Mouse (Mus musculus): ENCODE data around the gene Iqcf3. TPM values are rescaled to one million over a fixed set of nuclear protein-coding genes. Genes with fewer than 3 reads are reported as not detected.
"Not testable (repeated sequence)": the region's sequence is repeated elsewhere in the genome, so short reads cannot be mapped to it uniquely, and the experiment has no call there.

The Iqcf3 gene
- not detected in 2 replicates for polyA plus RNA-seq (2011; ENCODE audit: insufficient read depth, insufficient read length, low replicate concordance, missing spikeins)

- Histone ChIP-seq H3K4me3 (replicated peaks; ENCODE audit: control insufficient read depth, low read depth, low read length) (no peak within 1 kb of the TSS), H3K4me1 (ENCODE audit: control insufficient read depth, insufficient read depth, low read length) (no peaks in the 10 kb centered on the region), H3K27ac (ENCODE audit: control insufficient read depth, insufficient read depth, low read depth, low read length, poor library complexity) (no peak within 1 kb of the TSS)
- 83% methylated on average over 5 of the region's 5 CpGs for WGBS
- TF ChIP-seq POLR2A (IDR thresholded peaks at IDR 0.05; ENCODE audit: borderline replicate concordance, control insufficient read depth, low read depth, low read length) (no peak), CTCF (IDR thresholded peaks at IDR 0.05; ENCODE audit: control insufficient read depth, insufficient read depth, low read length) (no peak)
Measured at GRCm38 (mm10) chr9:106561531-106561930, at the start of gene Iqcf3. Iqcf3 (minus strand) TSS chr9:106561631.

GRCm38 (mm10) chr9:106610727-106611126 is 49.3 kb upstream of the Iqcf3 start:
- Histone ChIP-seq H3K4me1 (ENCODE audit: control insufficient read depth, insufficient read depth, low read length) (no peaks in the 10 kb centered on the region; the same call in 1 of the 2 replicates), H3K4me3 (replicated peaks; ENCODE audit: control insufficient read depth, low read depth, low read length) (no peak overlapping the region), H3K27ac (ENCODE audit: control insufficient read depth, insufficient read depth, low read depth, low read length, poor library complexity) (no peak overlapping the region)
- 72% methylated on average over 4 of the region's 4 CpGs for WGBS
- no peak for TF ChIP-seq CTCF (IDR thresholded peaks at IDR 0.05; ENCODE audit: control insufficient read depth, insufficient read depth, low read length)
- no peak for TF ChIP-seq POLR2A (IDR thresholded peaks at IDR 0.05; ENCODE audit: borderline replicate concordance, control insufficient read depth, low read depth, low read length)

GRCm38 (mm10) chr9:106600546-106600945 is 39.1 kb upstream of the Iqcf3 start:
- no peak overlapping the region for H3K4me3 ChIP-seq (replicated peaks; ENCODE audit: control insufficient read depth, low read depth, low read length)
- no peaks in the 10 kb centered on the region for H3K4me1 ChIP-seq (ENCODE audit: control insufficient read depth, insufficient read depth, low read length)
- TF ChIP-seq POLR2A (IDR thresholded peaks at IDR 0.05; ENCODE audit: borderline replicate concordance, control insufficient read depth, low read depth, low read length) (no peak), CTCF (IDR thresholded peaks at IDR 0.05; ENCODE audit: control insufficient read depth, insufficient read depth, low read length) (peak; percentile 68)
- WGBS = 24% methylated on average over 8 of the region's 8 CpGs
- H3K27ac ChIP-seq (ENCODE audit: control insufficient read depth, insufficient read depth, low read depth, low read length, poor library complexity) = no peak overlapping the region

- 42% methylated on average over 7 of the region's 7 CpGs for WGBS
- no peak overlapping the region for H3K4me3 ChIP-seq (replicated peaks; ENCODE audit: control insufficient read depth, low read depth, low read length)
- H3K4me1 ChIP-seq (ENCODE audit: control insufficient read depth, insufficient read depth, low read length) = no peaks in the 10 kb centered on the region
Measured at GRCm38 (mm10) chr9:106598466-106598865, 37.0 kb upstream of the Iqcf3 start.

GRCm38 (mm10) chr9:106595836-106596235 is 34.4 kb upstream of the Iqcf3 start:
- H3K4me1 ChIP-seq (ENCODE audit: control insufficient read depth, insufficient read depth, low read length) = no peaks in the 10 kb centered on the region
- H3K4me3 ChIP-seq (replicated peaks; ENCODE audit: control insufficient read depth, low read depth, low read length) = no peak overlapping the region
- 76% methylated on average over 7 of the region's 7 CpGs for WGBS
- no peak overlapping the region for H3K27ac ChIP-seq (ENCODE audit: control insufficient read depth, insufficient read depth, low read depth, low read length, poor library complexity)
- no peak for TF ChIP-seq CTCF (IDR thresholded peaks at IDR 0.05; ENCODE audit: control insufficient read depth, insufficient read depth, low read length)
- TF ChIP-seq POLR2A (IDR thresholded peaks at IDR 0.05; ENCODE audit: borderline replicate concordance, control insufficient read depth, low read depth, low read length) = no peak

More at GRCm38 (mm10) chr9:106598466-106598865, 37.0 kb upstream of the Iqcf3 start:
- no peak for TF ChIP-seq POLR2A (IDR thresholded peaks at IDR 0.05; ENCODE audit: borderline replicate concordance, control insufficient read depth, low read depth, low read length)
- no peak for TF ChIP-seq CTCF (IDR thresholded peaks at IDR 0.05; ENCODE audit: control insufficient read depth, insufficient read depth, low read length)
- no peak overlapping the region for H3K27ac ChIP-seq (ENCODE audit: control insufficient read depth, insufficient read depth, low read depth, low read length, poor library complexity)

- not testable (repeated sequence) for H3K4me1 ChIP-seq (ENCODE audit: control insufficient read depth, insufficient read depth, low read length); H3K27ac ChIP-seq (ENCODE audit: control insufficient read depth, insufficient read depth, low read depth, low read length, poor library complexity); H3K4me3 ChIP-seq (replicated peaks; ENCODE audit: control insufficient read depth, low read depth, low read length)
- 33% methylated on average over 4 of the region's 4 CpGs for WGBS
Measured at GRCm38 (mm10) chr9:106595402-106595801, 34.0 kb upstream of the Iqcf3 start.

- no peak overlapping the region for H3K27ac ChIP-seq (ENCODE audit: control insufficient read depth, insufficient read depth, low read depth, low read length, poor library complexity)
- H3K4me1 ChIP-seq (ENCODE audit: control insufficient read depth, insufficient read depth, low read length) = no peaks in the 10 kb centered on the region
- TF ChIP-seq CTCF (IDR thresholded peaks at IDR 0.05; ENCODE audit: control insufficient read depth, insufficient read depth, low read length) = no peak
- TF ChIP-seq POLR2A (IDR thresholded peaks at IDR 0.05; ENCODE audit: borderline replicate concordance, control insufficient read depth, low read depth, low read length) = no peak
- no peak overlapping the region for H3K4me3 ChIP-seq (replicated peaks; ENCODE audit: control insufficient read depth, low read depth, low read length)
- 82% methylated on average over 5 of the region's 5 CpGs for WGBS
Measured at GRCm38 (mm10) chr9:106592158-106592557, 30.7 kb upstream of the Iqcf3 start.

- TF ChIP-seq POLR2A (IDR thresholded peaks at IDR 0.05; ENCODE audit: borderline replicate concordance, control insufficient read depth, low read depth, low read length) = no peak
- no peak for TF ChIP-seq CTCF (IDR thresholded peaks at IDR 0.05; ENCODE audit: control insufficient read depth, insufficient read depth, low read length)
- H3K4me3 ChIP-seq (replicated peaks; ENCODE audit: control insufficient read depth, low read depth, low read length) = no peak overlapping the region
- no peak overlapping the region for H3K27ac ChIP-seq (ENCODE audit: control insufficient read depth, insufficient read depth, low read depth, low read length, poor library complexity)
- H3K4me1 ChIP-seq (ENCODE audit: control insufficient read depth, insufficient read depth, low read length) = no peaks in the 10 kb centered on the region
- WGBS = 57% methylated on average over 1 of the region's 1 CpGs
Measured at GRCm38 (mm10) chr9:106582552-106582951, 21.1 kb upstream of the Iqcf3 start.

- Histone ChIP-seq H3K27ac (ENCODE audit: control insufficient read depth, insufficient read depth, low read depth, low read length, poor library complexity) (no peak overlapping the region), H3K4me3 (replicated peaks; ENCODE audit: control insufficient read depth, low read depth, low read length) (no peak overlapping the region), H3K4me1 (ENCODE audit: control insufficient read depth, insufficient read depth, low read length) (no peaks in the 10 kb centered on the region)
- TF ChIP-seq CTCF (IDR thresholded peaks at IDR 0.05; ENCODE audit: control insufficient read depth, insufficient read depth, low read length) (no peak), POLR2A (IDR thresholded peaks at IDR 0.05; ENCODE audit: borderline replicate concordance, control insufficient read depth, low read depth, low read length) (no peak)
- 75% methylated on average over 7 of the region's 7 CpGs for WGBS
Measured at GRCm38 (mm10) chr9:106580016-106580415, 18.6 kb upstream of the Iqcf3 start.

All from bone marrow, adult 2 months (tissue).